Mouse (Mus musculus) midbrain, embryonic 14.5 days (tissue): ENCODE data around the gene Kirrel3. TPM values are rescaled to one million over a fixed set of nuclear protein-coding genes. Genes with fewer than 3 reads are reported as not detected.

ENCODE experiments used
- ATAC-seq: fragments of 200-750 bp; cut with Nextera tagmentation; 2 replicates; pipeline ENCODE4 v1.8.0; 2017; ENCODE audit warnings: moderate number of reproducible peaks, moderate library complexity; ENCODE audit not compliant: low FRiP score, low TSS enrichment
- DNase-seq: peaks from one replicate; pipeline ENCODE4 v3.0.0-alpha.2; 2015
- H3K27ac ChIP-seq: fragments of 300-500 bp; sonication (generic); replicated peaks from 2 replicates; pipeline ENCODE4 v1.5.1; 2014; ENCODE audit warnings: mild to moderate bottlenecking, low read depth, low read length, moderate library complexity
- H3K27me3 ChIP-seq: fragments of 300-500 bp; sonication (generic); 2 replicates; pipeline ENCODE4 v1.6.1; 2014; ENCODE audit warnings: low read length, control low read depth, mixed read lengths; ENCODE audit not compliant: control insufficient read depth, insufficient read depth
- H3K36me3 ChIP-seq: fragments of 300-500 bp; sonication (generic); 2 replicates; pipeline ENCODE4 v1.6.1; 2014; ENCODE audit warnings: low read length, control low read depth; ENCODE audit not compliant: control insufficient read depth, insufficient read depth
- H3K4me1 ChIP-seq: fragments of 300-500 bp; sonication (generic); 2 replicates; pipeline ENCODE4 v1.6.1; 2014; ENCODE audit warnings: mild to moderate bottlenecking, antibody characterized with exemption, low read length, control low read depth; ENCODE audit not compliant: control insufficient read depth, insufficient read depth
- H3K4me2 ChIP-seq: fragments of 300-500 bp; sonication (generic); 2 replicates; pipeline ENCODE4 v1.6.1; 2014; ENCODE audit warnings: mild to moderate bottlenecking, low read length, moderate library complexity
- H3K4me3 ChIP-seq: fragments of 300-500 bp; sonication (generic); replicated peaks from 2 replicates; pipeline ENCODE4 v1.5.1; 2014; ENCODE audit warnings: low read depth, low read length
- H3K9ac ChIP-seq: fragments of 300-500 bp; sonication (generic); replicated peaks from 2 replicates; pipeline ENCODE4 v1.6.1; 2014; ENCODE audit warnings: mild to moderate bottlenecking, low read length, moderate library complexity
- H3K9me3 ChIP-seq: fragments of 300-500 bp; sonication (generic); 2 replicates; pipeline ENCODE4 v1.6.1; 2016; ENCODE audit warnings: low read length, control low read depth, mixed read lengths; ENCODE audit not compliant: control insufficient read depth
- WGBS: fragments of 180-500 bp; shearing (Covaris S2); extraction: QIAGEN DNeasy Blood & Tissue Kit; methylation state at CpG from one replicate; pipeline ENCODE4 v1.1.7; 2014; 5-methylcytosine and 5-hydroxymethylcytosine counted together
- polyA plus RNA-seq: library from polyadenylated mRNA; unstranded; fragments of >200 nt; fragmentation: Nextera tagmentation; extraction: Ambion mirVana; gene quantifications from 2 replicates; pipeline ENCODE4 v1.2.1, GENCODE M21; 2014

Kirrel3 gene
- polyA plus RNA-seq, 1 experiment from 2014 or later: 34.2 TPM

DNA sequence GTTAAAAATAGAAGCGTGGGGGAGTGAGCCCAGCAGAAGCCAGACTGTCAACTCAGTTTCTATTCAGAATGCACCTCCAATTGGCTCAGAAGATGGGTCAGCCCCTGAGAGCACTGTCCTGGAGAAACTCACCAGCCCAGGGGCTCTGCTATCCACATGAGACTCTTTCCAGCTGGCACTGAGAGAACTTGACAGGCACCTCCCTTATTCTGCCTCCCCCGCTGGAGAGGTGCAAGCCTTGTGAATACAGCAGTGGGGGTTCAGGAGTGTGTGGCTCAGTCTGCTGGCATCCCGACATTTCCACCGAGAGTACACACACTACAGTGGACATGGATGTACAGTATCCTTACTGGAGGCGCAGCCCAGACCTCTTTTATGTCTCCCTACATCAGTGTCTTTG is 210.0 kb downstream of the Kirrel3 start:
- whole genome bisulfite sequencing: 76% methylated on average over 5 of the region's 5 CpGs
- Histone ChIP-seq H3K4me3 (no peak overlapping the region), H3K27me3 (no peaks in the 10 kb centered on the region), H3K36me3 (no peaks in the 10 kb centered on the region), H3K27ac (no peak overlapping the region), H3K4me1 (no peaks in the 10 kb centered on the region), H3K9ac (no peak overlapping the region), H3K9me3 (no peaks in the 10 kb centered on the region), H3K4me2 (no peak overlapping the region)
- ATAC-seq: no peak
- DNase-seq: no peak

DNA sequence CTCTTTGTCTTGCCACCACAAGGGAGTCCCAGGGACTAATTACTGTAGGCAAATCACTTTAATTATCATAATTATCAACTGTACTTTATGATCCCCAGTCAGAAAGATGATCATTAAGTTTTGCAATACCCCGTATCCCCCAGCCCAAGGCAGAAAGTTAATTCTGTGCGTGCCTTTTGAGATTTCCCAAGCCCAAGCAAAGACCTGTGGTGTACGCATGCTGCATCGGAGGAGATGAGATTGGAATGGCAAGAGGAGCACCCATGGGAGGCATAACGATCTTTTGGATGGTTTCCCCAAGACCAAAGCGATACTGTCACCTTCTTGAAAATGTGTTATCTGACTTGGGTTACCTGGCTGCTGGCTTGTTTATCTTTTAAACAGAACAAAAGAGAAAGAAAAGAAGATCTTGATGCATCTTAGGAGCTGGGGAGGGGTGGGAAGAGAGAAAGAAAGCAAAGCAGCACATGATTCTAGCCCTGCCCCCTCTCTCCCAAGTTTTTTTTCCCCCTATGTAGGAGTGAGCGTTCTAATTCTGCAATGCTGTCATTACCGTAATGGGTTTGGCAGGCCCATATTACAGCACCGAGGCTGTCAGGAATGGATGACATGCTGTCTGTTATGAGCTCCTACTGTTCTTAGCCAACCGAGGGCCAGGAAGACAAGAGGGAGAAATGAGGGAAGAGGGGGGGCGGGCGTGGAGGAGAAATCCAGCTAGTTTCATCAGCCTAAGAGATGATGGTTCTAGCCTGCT is 218.0 kb downstream of the Kirrel3 start:
- DNase-seq (no peak), ATAC-seq (no peak)
- Histone ChIP-seq H3K4me1 (peaks cover 7% of the 10 kb centered on the region; the same call in 1 of the 2 replicates), H3K4me2 (no peak overlapping the region), H3K9me3 (no peaks in the 10 kb centered on the region), H3K27ac (no peak overlapping the region), H3K4me3 (no peak overlapping the region), H3K27me3 (no peaks in the 10 kb centered on the region), H3K36me3 (no peaks in the 10 kb centered on the region), H3K9ac (no peak overlapping the region)
- WGBS: 80% methylated on average over 12 of the region's 12 CpGs

DNA sequence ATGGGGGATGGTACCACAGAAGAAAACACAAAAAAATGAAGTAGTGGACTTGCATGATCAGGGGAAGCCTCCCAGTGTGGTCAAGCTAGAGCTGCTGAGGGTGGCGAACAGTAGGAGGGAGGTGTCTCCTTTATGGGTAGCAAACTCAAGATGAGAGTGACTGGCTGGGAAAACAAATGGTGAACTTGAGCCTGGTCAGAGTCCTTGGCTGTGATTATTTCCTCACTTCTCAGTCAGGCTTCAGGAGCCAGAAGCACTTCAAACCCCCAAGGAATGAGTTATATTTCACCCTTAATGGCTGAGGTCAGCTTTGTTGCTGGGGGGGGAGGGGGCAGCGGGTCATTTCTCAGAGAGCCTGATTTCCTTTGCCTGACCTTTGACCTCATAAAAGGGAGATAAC is 218.7 kb downstream of the Kirrel3 start:
- Histone ChIP-seq H3K9ac (no peak overlapping the region), H3K4me1 (peaks cover 7% of the 10 kb centered on the region; the same call in 1 of the 2 replicates), H3K9me3 (no peaks in the 10 kb centered on the region), H3K27me3 (no peaks in the 10 kb centered on the region), H3K36me3 (no peaks in the 10 kb centered on the region), H3K27ac (no peak overlapping the region), H3K4me3 (no peak overlapping the region), H3K4me2 (no peak overlapping the region)
- DNase-seq: no peak
- ATAC-seq: no peak
- 73% methylated on average over 2 of the region's 2 CpGs for WGBS

DNA sequence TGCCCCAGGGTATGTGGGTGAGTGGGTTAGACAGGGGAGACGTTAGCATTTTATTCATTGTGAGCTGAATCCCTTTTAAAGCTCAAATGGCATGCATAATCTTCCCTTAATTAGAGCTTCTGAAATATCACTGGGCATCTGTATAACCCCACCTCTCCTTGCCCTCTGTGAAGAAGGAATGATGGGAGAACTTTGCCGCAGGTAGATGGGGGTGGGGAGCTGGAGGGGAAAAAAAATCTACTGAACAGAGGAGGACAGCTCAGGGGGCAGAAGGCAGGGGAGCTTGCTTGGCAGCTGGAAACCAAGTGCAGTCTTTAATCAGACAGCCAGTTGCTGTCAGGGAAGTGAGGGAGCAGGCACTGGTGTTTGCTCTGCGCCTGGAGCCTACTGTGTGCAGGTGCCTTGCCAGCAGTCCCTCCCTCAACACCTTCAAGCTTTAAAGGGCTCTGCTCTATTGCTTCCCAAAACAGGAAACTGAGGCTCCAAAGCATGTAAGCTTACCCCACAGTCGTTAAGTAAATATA is 220.7 kb downstream of the Kirrel3 start:
- Histone ChIP-seq H3K9ac (no peak overlapping the region), H3K36me3 (no peaks in the 10 kb centered on the region), H3K4me1 (peaks cover 7% of the 10 kb centered on the region; the same call in 1 of the 2 replicates), H3K27ac (no peak overlapping the region), H3K9me3 (no peaks in the 10 kb centered on the region), H3K4me2 (no peak overlapping the region), H3K27me3 (no peaks in the 10 kb centered on the region), H3K4me3 (no peak overlapping the region)
- ATAC-seq (no peak), DNase-seq (peak; percentile 37)
- 45% methylated on average over 4 of the region's 4 CpGs for WGBS

DNA sequence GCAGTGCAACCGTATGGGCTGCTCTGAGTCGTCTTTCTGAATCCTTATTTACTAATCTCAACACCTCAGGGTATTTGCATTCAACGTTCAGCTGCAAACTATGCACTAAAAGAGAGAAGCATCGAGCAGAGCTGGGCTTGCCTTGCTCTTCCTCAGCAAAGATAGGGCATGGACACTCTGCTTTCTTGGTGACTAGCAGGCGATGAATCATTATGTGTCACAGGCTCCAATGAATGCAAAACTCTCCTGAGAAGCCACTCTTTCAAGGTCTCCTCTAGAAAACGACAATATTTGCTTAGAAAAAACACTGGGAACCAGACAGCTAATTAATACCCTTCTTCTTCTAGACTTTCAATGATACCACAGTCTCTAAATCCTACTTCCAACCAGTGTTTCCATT is 223.0 kb downstream of the Kirrel3 start:
- no peak for ATAC-seq
- no peak overlapping the region for H3K4me2 ChIP-seq
- H3K9ac ChIP-seq: no peak overlapping the region
- no peak for DNase-seq
- peaks cover 14% of the 10 kb centered on the region; the same call in 1 of the 2 replicates for H3K4me1 ChIP-seq
- WGBS: 84% methylated on average over 6 of the region's 6 CpGs
- H3K4me3 ChIP-seq: no peak overlapping the region
- H3K27me3 ChIP-seq: no peaks in the 10 kb centered on the region
- H3K27ac ChIP-seq: no peak overlapping the region
- H3K9me3 ChIP-seq: no peaks in the 10 kb centered on the region
- H3K36me3 ChIP-seq: no peaks in the 10 kb centered on the region

DNA sequence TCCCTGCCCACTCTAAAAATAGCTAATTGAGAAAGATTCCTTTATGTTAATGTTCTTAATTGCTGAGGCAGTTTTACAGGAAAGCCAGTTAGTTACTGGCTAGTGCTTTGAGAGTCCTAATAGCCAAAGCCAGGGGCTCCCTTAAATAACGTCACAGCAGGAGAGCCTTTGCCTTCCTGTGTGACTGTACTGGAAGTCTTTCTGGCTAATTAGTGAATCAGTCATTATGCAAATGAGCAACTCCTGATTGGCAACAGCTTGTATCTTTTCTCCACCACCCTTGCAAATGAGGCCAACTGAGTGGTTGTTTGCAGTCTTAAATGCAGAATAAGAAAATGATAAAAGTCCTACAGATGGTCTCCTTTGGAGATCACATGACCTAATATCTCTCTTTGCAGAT is 226.3 kb downstream of the Kirrel3 start:
- ATAC-seq (no peak), DNase-seq (peak; percentile 49)
- 35% methylated on average over 1 of the region's 1 CpGs for WGBS
- Histone ChIP-seq H3K9ac (no peak overlapping the region), H3K4me1 (peaks cover 10% of the 10 kb centered on the region; the same call in 1 of the 2 replicates), H3K36me3 (no peaks in the 10 kb centered on the region), H3K4me2 (no peak overlapping the region), H3K27me3 (no peaks in the 10 kb centered on the region), H3K4me3 (no peak overlapping the region), H3K9me3 (no peaks in the 10 kb centered on the region), H3K27ac (no peak overlapping the region)

DNA sequence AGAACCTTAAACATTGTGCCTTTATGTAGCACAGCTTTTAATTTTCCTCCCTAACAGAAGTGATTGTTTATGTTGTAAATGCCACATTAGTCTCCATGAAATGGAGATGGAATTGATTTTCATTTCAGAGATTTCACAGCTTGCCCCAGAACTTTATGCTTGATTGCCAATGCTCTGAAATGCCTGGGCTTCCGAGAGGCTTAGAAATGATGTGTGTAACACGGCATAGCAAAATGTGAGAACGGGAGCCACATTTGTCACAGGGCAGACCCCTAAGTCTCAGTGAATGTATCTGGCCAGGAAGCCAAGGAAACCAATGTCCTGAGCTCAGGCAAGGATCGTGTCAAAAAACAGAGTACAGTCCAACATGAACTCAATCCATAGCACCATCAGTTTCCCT is 227.3 kb downstream of the Kirrel3 start:
- Histone ChIP-seq H3K27ac (no peak overlapping the region), H3K27me3 (no peaks in the 10 kb centered on the region), H3K9ac (no peak overlapping the region), H3K9me3 (no peaks in the 10 kb centered on the region), H3K4me1 (peaks cover 10% of the 10 kb centered on the region; the same call in 1 of the 2 replicates), H3K4me2 (no peak overlapping the region), H3K36me3 (no peaks in the 10 kb centered on the region), H3K4me3 (no peak overlapping the region)
- ATAC-seq (no peak), DNase-seq (no peak)
- WGBS: 64% methylated on average over 4 of the region's 4 CpGs

DNA sequence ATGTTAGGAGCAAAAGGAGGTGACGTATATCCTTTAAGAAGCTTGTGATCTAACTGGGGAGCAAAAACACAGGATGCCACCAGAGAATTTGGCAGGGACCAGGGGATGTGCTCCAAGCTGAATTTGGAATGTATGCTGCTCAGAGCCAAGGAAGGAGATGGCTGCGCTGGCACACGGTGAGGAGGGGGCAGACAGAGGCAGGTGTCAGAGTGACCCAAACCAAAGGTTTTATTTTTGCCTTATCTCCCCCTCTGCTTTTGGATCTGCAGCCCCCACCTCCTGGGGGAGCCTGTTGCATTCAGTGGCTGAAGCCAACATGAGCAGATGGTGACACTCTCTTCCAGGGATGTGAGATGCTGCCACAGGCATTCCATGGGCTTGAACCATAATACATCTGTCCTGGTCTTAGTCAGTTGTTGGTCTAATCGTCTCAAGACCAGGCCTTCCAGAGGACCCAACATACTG is 227.8 kb downstream of the Kirrel3 start:
- H3K9me3 ChIP-seq: no peaks in the 10 kb centered on the region
- H3K27ac ChIP-seq: no peak overlapping the region
- no peaks in the 10 kb centered on the region for H3K36me3 ChIP-seq
- 92% methylated on average over 4 of the region's 4 CpGs for WGBS
- H3K4me2 ChIP-seq: no peak overlapping the region
- ATAC-seq: no peak
- no peak for DNase-seq
- H3K4me1 ChIP-seq: peaks cover 10% of the 10 kb centered on the region; the same call in 1 of the 2 replicates
- H3K27me3 ChIP-seq: no peaks in the 10 kb centered on the region
- no peak overlapping the region for H3K9ac ChIP-seq
- no peak overlapping the region for H3K4me3 ChIP-seq
